Mouse (Mus musculus): Measurements from ENCODE around the gene Pithd1. TPM values are rescaled to one million over a fixed set of nuclear protein-coding genes. Genes with fewer than 3 reads are reported as not detected.
"Not testable (repeated sequence)": the region's sequence is repeated elsewhere in the genome, so short reads cannot be mapped to it uniquely, and the experiment has no call there.

Gene Pithd1
- polyA plus RNA-seq, 1 experiment from 2014 or later, result 59.8 TPM

GRCm38 (mm10) chr4:135951505-135951904 is 35.6 kb downstream of the Pithd1 start:
- no peaks in the 10 kb centered on the region for H3K27me3 ChIP-seq
- no peaks in the 10 kb centered on the region for H3K9me3 ChIP-seq (replicated peaks)
- no peak overlapping the region for H3K9ac ChIP-seq
- peaks cover 31% of the 10 kb centered on the region for H3K36me3 ChIP-seq
- no peak for ATAC-seq (ENCODE audit: low FRiP score)
- H3K4me1 ChIP-seq, result peaks cover 4% of the 10 kb centered on the region
- no peak overlapping the region for H3K4me2 ChIP-seq (replicated peaks)
- no peak overlapping the region for H3K27ac ChIP-seq
- 96% methylated on average over 3 of the region's 3 CpGs for WGBS
- H3K4me3 ChIP-seq, result no peak overlapping the region

- H3K4me2 ChIP-seq (replicated peaks), result no peak overlapping the region
- H3K9ac ChIP-seq, result 0 out of 2 replicates have a peak overlapping the region, but pooled peaks have one; percentile 38
- 91% methylated on average over 6 of the region's 6 CpGs for WGBS
- peaks cover 9% of the 10 kb centered on the region for H3K4me1 ChIP-seq
- no peak overlapping the region for H3K27ac ChIP-seq
- H3K27me3 ChIP-seq, result no peaks in the 10 kb centered on the region
- no peak for ATAC-seq (ENCODE audit: low FRiP score)
- peaks cover 23% of the 10 kb centered on the region for H3K36me3 ChIP-seq
- no peaks in the 10 kb centered on the region for H3K9me3 ChIP-seq (replicated peaks)
- no peak overlapping the region for H3K4me3 ChIP-seq
Observed at GRCm38 (mm10) chr4:135950365-135950764, 36.7 kb downstream of the Pithd1 start.

- H3K27me3 ChIP-seq, result no peaks in the 10 kb centered on the region
- no peak overlapping the region for H3K4me3 ChIP-seq
- ATAC-seq (ENCODE audit: low FRiP score), result no peak
- peaks cover 23% of the 10 kb centered on the region for H3K36me3 ChIP-seq
- 52% methylated on average over 6 of the region's 6 CpGs for WGBS
- H3K4me1 ChIP-seq, result peaks cover 9% of the 10 kb centered on the region
- no peak overlapping the region for H3K4me2 ChIP-seq (replicated peaks)
- no peaks in the 10 kb centered on the region for H3K9me3 ChIP-seq (replicated peaks)
- no peak overlapping the region for H3K27ac ChIP-seq
- H3K9ac ChIP-seq, result 0 out of 2 replicates have a peak overlapping the region, but pooled peaks have one; percentile 38
Observed at GRCm38 (mm10) chr4:135949911-135950310, 37.2 kb downstream of the Pithd1 start.

GRCm38 (mm10) chr4:135949475-135949874 is 37.6 kb downstream of the Pithd1 start:
- Histone ChIP-seq H3K36me3 (peaks cover 23% of the 10 kb centered on the region), H3K4me1 (peaks cover 9% of the 10 kb centered on the region), H3K4me2 (replicated peaks) (no peak overlapping the region), H3K27me3 (no peaks in the 10 kb centered on the region), H3K27ac (no peak overlapping the region), H3K9me3 (replicated peaks) (no peaks in the 10 kb centered on the region), H3K9ac (no peak overlapping the region), H3K4me3 (no peak overlapping the region)
- 83% methylated on average over 10 of the region's 10 CpGs for WGBS
- ATAC-seq (ENCODE audit: low FRiP score), result no peak

GRCm38 (mm10) chr4:135948142-135948541 is 38.9 kb downstream of the Pithd1 start:
- no peak overlapping the region for H3K4me3 ChIP-seq
- H3K27me3 ChIP-seq, result no peaks in the 10 kb centered on the region
- no peak overlapping the region for H3K27ac ChIP-seq
- peaks cover 9% of the 10 kb centered on the region for H3K4me1 ChIP-seq
- 94% methylated on average over 8 of the region's 8 CpGs for WGBS
- H3K36me3 ChIP-seq, result peaks cover 21% of the 10 kb centered on the region
- no peak for ATAC-seq (ENCODE audit: low FRiP score)
- no peak overlapping the region for H3K4me2 ChIP-seq (replicated peaks)
- no peaks in the 10 kb centered on the region for H3K9me3 ChIP-seq (replicated peaks)
- H3K9ac ChIP-seq, result no peak overlapping the region

GRCm38 (mm10) chr4:135946659-135947301 is 40.3 kb downstream of the Pithd1 start:
- peak; percentile 47; the same call in 1 of the 2 replicates for ATAC-seq (ENCODE audit: low FRiP score)
- H3K9ac ChIP-seq, result peak overlapping the region; percentile 75
- peaks cover 15% of the 10 kb centered on the region for H3K36me3 ChIP-seq
- H3K4me2 ChIP-seq (replicated peaks), result peak overlapping the region; percentile 73
- WGBS, result 2% methylated on average over 28 of the region's 28 CpGs
- H3K4me3 ChIP-seq, result peak overlapping the region; percentile 77
- peak overlapping the region; percentile 64 for H3K27ac ChIP-seq
- H3K27me3 ChIP-seq, result no peaks in the 10 kb centered on the region
- peaks cover 9% of the 10 kb centered on the region for H3K4me1 ChIP-seq
- H3K9me3 ChIP-seq (replicated peaks), result no peaks in the 10 kb centered on the region

- peak; percentile 88 for ATAC-seq (ENCODE audit: low FRiP score)
- Histone ChIP-seq H3K9me3 (replicated peaks) (no peaks in the 10 kb centered on the region), H3K36me3 (peaks cover 10% of the 10 kb centered on the region), H3K27me3 (no peaks in the 10 kb centered on the region), H3K4me3 (peak within 1 kb of the TSS; percentile 77), H3K4me1 (peaks cover 9% of the 10 kb centered on the region), H3K27ac (peak within 1 kb of the TSS; percentile 64), H3K4me2 (replicated peaks) (peak within 1 kb of the TSS; percentile 73), H3K9ac (peak within 1 kb of the TSS; percentile 75)
- WGBS, result under 1% methylated on average over 23 of the region's 23 CpGs
Observed at GRCm38 (mm10) chr4:135946278-135946658, 40.8 kb downstream of the Pithd1 start, which contains the start of gene Hmgcl. Gene Hmgcl, plus strand, starts transcription at chr4:135946448.

GRCm38 (mm10) chr4:135945706-135946105 is 41.4 kb downstream of the Pithd1 start:
- peaks cover 9% of the 10 kb centered on the region for H3K36me3 ChIP-seq
- H3K27ac ChIP-seq, result peak overlapping the region; percentile 64
- 76% methylated on average over 10 of the region's 10 CpGs for WGBS
- peaks cover 9% of the 10 kb centered on the region for H3K4me1 ChIP-seq
- H3K9ac ChIP-seq, result peak overlapping the region; percentile 75
- peak overlapping the region; percentile 77 for H3K4me3 ChIP-seq
- H3K27me3 ChIP-seq, result no peaks in the 10 kb centered on the region
- peak overlapping the region; percentile 73 for H3K4me2 ChIP-seq (replicated peaks)
- peak; percentile 36; the same call in 1 of the 2 replicates for ATAC-seq (ENCODE audit: low FRiP score)
- H3K9me3 ChIP-seq (replicated peaks), result no peaks in the 10 kb centered on the region; the same call in 1 of the 2 replicates

- H3K9me3 ChIP-seq (replicated peaks), result no peaks in the 10 kb centered on the region; the same call in 1 of the 2 replicates
- 58% methylated on average over 4 of the region's 4 CpGs for WGBS
Observed at GRCm38 (mm10) chr4:135943389-135943788, 43.7 kb downstream of the Pithd1 start.

GRCm38 (mm10) chr4:135942193-135942592 is 44.9 kb downstream of the Pithd1 start:
- peaks cover 19% of the 10 kb centered on the region for H3K36me3 ChIP-seq
- 92% methylated on average over 6 of the region's 6 CpGs for WGBS
- H3K9me3 ChIP-seq (replicated peaks), result no peaks in the 10 kb centered on the region; the same call in 1 of the 2 replicates
- H3K4me1 ChIP-seq, result peaks cover 9% of the 10 kb centered on the region
- H3K4me3 ChIP-seq, result no peak overlapping the region
- H3K4me2 ChIP-seq (replicated peaks), result no peak overlapping the region
- H3K27me3 ChIP-seq, result no peaks in the 10 kb centered on the region
- no peak for ATAC-seq (ENCODE audit: low FRiP score)
- no peak overlapping the region for H3K27ac ChIP-seq
- H3K9ac ChIP-seq, result no peak overlapping the region

More at GRCm38 (mm10) chr4:135943389-135943788, 43.7 kb downstream of the Pithd1 start:
- no peak for ATAC-seq (ENCODE audit: low FRiP score)
- Histone ChIP-seq H3K27ac (no peak overlapping the region), H3K4me2 (replicated peaks) (no peak overlapping the region), H3K36me3 (peaks cover 19% of the 10 kb centered on the region), H3K4me3 (no peak overlapping the region), H3K27me3 (no peaks in the 10 kb centered on the region), H3K9ac (no peak overlapping the region), H3K4me1 (peaks cover 9% of the 10 kb centered on the region)

GRCm38 (mm10) chr4:135941026-135941425 is 46.0 kb downstream of the Pithd1 start:
- not testable (repeated sequence) for ATAC-seq (ENCODE audit: low FRiP score); H3K9ac ChIP-seq
- peaks cover 19% of the 10 kb centered on the region for H3K36me3 ChIP-seq

GRCm38 (mm10) chr4:135938858-135939257 is 48.2 kb downstream of the Pithd1 start:
- Histone ChIP-seq H3K4me1 (no peaks in the 10 kb centered on the region), H3K9ac (no peak overlapping the region), H3K27me3 (no peaks in the 10 kb centered on the region), H3K4me3 (no peak overlapping the region), H3K4me2 (replicated peaks) (no peak overlapping the region), H3K27ac (no peak overlapping the region), H3K36me3 (peaks cover 19% of the 10 kb centered on the region), H3K9me3 (replicated peaks) (no peaks in the 10 kb centered on the region; the same call in 1 of the 2 replicates)
- WGBS, result 89% methylated on average over 7 of the region's 7 CpGs
- no peak for ATAC-seq (ENCODE audit: low FRiP score)

More at GRCm38 (mm10) chr4:135941026-135941425, 46.0 kb downstream of the Pithd1 start:
- H3K4me2 ChIP-seq (replicated peaks); H3K4me1 ChIP-seq; H3K9me3 ChIP-seq (replicated peaks); H3K27me3 ChIP-seq; H3K4me3 ChIP-seq; H3K27ac ChIP-seq: not testable (repeated sequence)
- 83% methylated on average over 8 of the region's 8 CpGs for WGBS

GRCm38 (mm10) chr4:135935502-135935901 is 51.6 kb downstream of the Pithd1 start:
- H3K36me3 ChIP-seq, result peaks cover 24% of the 10 kb centered on the region
- 72% methylated on average over 5 of the region's 5 CpGs for WGBS

More at GRCm38 (mm10) chr4:135935502-135935901, 51.6 kb downstream of the Pithd1 start:
- no peaks in the 10 kb centered on the region for H3K9me3 ChIP-seq (replicated peaks)
- no peak overlapping the region for H3K4me3 ChIP-seq
- 0 out of 2 replicates have a peak overlapping the region, but pooled peaks have one; percentile 30 for H3K27ac ChIP-seq
- ATAC-seq (ENCODE audit: low FRiP score), result no peak
- H3K27me3 ChIP-seq, result no peaks in the 10 kb centered on the region
- no peak overlapping the region for H3K9ac ChIP-seq
- no peak overlapping the region for H3K4me2 ChIP-seq (replicated peaks)
- H3K4me1 ChIP-seq, result no peaks in the 10 kb centered on the region

Data from hindbrain, embryonic 12.5 days (tissue).